Mouse (Mus musculus) urinary bladder, postnatal 10 days (tissue): ENCODE data around the gene Trim7.
"Not testable (repeated sequence)": the region's sequence is repeated elsewhere in the genome, so short reads cannot be mapped to it uniquely, and the experiment has no call there.

Source experiments
- DNase-seq: peaks from one replicate; pipeline ENCODE4 v3.0.0; 2022; ENCODE audit warnings: low spot score

The Trim7 gene

DNA sequence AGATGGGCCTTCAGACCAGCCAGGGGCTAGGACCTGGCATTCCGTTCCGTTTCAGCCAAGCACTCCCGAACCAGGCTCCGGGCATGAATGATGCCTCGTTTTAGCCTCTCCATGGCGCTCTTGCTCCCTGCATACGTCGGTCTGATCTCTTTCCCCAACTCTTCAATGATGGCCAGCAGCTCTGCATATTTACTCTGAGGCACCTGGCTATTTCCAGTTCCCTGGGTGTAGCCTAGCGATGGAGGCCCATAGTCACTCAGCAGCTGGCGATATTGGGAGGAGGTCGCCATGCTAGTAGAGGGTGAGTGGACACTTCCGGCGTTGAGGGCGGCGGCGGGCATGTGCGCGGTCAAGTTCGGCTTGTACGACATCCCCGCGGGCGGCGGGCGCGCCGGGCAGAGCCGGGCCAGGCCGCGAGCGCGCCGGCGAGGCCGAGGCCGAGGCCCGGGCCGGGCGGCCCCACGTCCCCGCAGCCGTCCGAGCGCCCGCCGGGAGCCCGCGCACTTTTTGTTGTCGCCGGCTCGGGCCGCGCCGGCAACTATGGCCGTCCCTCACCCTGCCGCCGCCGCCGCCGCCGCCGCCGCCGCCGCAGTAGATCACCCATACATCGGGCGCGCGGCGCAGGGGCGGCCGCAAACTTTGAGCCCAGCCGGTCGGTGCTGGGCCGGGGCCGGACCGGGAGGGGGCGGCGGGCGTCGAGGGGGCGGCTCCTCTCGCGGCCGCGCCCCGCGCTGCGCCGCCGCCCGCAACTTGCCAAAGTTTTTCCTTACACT, at the start of gene Trim7, which contains the start of gene Gm12184:
TSS of gene Trim7 (plus strand) at position 162 of the 773 bp plus-strand sequence.
TSS of gene Gm12184 (minus strand) at position 677 of the 773 bp plus-strand sequence.
- not testable (repeated sequence) for DNase-seq

DNA sequence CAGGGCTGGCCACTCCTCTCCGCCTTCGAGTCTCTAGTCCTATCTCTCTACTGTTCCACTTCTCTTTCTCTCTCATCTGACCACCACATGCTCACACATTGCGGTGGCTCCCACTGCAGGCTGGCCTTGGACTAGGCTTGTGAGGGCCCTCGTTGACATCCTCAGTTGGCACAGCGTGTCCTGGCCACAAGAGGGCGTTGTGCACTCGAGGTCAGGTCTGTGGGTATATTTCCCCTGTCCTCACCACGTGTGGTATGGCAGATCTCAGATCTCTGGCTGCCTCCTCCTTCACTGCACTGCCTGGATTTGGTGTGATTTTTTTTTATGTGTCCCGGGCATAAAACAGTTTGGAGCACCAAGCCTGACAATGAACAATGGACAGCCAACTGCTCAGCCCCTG, 49.3 kb upstream of the Trim7 start:
- no peak for DNase-seq

DNA sequence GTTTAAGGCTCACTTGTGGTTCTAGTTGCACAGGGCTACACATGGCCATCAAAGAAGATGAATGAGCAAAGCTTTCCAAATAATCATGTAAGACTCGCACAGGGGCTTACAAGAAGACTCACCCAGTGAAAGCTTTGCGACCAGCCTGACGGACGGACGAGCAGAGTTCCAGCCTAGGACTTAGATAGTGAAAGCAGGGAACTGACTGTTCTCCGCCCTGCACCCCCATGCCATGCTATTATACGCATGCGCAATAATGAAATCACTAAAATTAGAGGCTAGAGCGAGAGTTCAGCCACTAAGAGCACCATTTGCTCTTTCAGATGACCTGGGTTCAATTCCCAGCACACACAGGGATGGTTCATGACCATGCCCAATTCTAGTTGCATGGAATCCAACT, 48.6 kb upstream of the Trim7 start:
- DNase-seq = no peak

DNA sequence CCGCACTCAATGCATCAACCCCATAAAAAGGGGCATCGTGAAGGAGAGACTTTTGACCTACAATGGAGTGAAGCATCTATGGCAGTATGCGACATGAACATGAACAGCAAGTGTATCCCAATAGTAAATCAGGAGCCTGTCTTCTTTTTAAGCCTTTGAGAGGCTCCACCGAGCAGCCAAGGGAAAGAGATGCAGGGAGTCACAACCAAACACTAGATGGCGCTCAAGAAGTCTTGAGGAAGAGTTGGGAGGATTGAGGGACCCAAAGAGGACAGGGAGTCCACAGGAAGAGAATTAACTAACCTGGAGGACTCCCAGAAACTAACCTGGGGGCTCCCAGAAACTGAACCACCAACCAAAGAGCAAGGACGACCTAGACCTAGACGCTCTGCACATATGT, 46.5 kb upstream of the Trim7 start:
- DNase-seq = no peak

DNA sequence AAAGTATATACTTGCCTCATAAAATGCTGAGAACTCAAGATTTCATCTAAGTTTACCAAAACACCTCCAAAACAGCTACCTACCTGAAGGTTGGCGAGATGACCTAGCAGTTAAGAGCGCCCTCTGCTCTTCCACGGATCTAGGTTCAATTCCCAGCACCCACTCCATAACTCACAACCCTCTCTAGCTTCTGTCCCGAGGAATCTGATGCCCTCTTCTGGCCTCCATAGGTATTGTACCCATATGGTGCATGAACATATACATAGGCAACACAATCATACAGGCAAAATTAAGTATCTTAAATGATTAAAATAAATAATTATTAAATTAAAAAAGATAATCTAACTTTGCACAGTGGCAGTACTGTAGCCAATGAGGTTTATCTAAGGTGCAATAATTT, 43.7 kb upstream of the Trim7 start:
- no peak for DNase-seq

DNA sequence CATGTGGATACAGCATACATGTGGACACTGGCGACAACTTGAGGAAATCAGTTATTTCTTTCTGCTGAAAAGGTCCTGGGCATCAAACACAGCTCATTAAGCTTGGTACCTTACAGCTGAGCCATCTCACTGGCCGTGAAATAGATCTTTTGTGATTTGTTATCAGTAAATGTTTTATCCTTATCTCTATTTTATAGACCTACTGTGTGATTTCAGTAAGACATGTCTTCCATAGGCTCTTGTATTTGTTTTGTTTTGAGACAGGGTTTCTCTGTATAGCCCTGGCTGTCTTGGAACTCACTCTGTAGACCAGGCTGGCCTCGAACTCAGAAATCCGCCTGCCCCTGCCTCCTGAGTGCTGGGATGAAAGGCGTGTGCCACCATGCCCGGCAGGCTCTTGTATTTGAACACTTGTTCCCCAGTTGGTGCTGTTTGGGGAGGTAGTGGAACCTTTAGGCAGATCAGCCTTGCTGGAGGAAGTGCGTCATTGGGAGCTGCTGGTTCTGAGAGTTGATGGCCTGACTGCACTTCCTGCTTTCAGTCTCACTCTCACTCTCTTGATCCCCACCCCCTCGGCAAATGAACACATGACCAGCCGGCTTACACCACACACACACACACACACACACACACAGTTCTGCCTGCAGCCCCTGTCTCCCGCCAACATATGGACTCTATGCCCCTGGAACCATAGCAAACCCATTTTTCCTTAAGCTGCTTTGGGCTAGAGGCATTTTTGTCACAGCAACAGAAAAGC, 38.3 kb upstream of the Trim7 start:
- DNase-seq = no peak

DNA sequence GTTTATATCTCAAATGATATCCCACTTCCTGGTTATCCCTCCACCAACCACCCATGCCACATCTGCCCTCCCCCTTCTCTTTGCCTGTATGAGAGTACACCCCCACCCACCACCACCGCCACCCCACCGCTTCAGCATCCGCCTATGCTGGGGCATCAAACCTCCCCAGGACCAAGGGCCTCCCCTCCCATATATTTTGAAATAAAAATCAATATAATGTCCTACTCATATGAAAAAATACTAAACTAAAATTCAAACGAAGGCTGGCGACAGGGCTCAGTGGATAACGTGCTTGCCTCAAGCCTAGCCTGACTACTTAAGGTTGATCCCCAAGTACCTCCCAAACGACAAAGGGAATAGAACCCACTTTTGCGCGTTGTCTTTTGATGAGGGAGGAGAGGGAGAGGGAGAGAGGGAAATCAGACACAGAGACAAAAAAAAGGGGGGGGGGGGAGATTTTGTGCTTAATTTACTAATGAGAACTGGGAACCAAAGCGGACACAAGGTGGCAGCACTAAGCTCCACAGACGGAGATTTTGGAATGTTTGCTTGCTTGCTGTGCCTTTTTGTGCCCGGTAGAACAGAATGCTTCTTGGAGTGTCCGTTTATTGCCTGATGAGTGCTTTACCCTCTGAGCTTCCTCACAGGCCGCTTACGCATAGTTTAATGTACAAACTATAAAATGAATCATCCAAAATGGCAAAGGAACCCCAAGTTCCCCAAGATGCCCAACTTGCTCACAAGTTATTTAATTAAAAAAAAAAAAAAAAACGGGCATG, 37.4 kb upstream of the Trim7 start:
- no peak for DNase-seq

DNA sequence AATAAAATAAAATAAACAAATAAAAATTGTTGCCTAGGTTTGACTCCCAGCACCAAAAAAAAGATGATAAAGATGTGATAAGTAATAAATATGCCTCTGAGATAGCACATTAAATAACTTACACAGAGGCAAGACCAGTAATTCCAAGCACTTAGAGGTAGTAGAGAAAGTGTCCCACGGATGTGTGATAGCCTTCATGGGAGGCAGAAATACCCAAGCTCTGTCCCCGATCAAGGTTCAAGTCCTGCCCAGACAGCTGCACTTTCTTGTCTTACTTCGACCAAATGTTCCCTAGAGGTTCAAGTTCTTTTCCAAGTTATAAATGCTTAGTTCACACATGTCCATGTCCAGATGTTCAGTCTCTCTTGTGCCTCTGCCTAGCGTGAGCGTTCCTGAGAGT, 36.7 kb upstream of the Trim7 start:
- DNase-seq = no peak

DNA sequence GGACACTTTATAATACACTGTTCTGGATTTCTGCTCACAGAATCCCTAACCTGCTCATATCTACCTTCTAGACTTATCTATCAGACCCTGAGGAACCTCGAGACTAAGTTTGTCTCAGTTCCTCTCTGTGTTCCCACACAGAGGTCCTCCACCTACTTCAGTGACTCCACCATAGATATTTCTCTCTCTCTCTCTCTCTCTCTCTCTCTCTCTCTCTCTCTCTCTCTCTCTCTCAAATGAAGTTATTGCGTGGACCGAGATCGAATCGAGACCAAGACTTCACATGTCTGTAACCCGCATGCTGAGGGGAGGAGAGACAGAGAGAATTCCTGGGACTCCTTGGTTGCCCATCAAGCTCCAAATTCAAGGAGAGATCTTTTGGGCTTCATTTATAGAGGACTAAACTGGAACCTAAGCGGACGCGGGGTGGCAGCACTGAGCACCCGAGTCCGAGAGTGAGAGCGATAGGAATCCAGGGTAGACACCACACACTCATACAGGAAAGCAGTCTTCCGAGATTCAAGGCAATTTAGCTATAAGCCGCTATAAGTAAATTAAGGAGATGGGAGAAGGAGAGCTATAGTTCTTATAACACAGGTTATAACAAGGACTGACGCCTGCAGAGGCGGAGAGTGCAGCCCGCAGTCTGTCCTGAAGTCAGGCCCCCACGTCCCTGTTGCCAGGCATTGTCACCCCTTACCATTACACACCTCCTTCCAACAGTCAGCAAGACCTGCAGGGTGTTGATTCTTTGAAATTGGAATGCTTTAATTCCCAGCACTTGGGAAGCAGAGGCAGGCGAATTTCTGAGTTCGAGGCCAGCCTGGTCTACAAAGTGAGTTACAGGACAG, 35.7 kb upstream of the Trim7 start:
- peak; percentile 62 for DNase-seq

DNA sequence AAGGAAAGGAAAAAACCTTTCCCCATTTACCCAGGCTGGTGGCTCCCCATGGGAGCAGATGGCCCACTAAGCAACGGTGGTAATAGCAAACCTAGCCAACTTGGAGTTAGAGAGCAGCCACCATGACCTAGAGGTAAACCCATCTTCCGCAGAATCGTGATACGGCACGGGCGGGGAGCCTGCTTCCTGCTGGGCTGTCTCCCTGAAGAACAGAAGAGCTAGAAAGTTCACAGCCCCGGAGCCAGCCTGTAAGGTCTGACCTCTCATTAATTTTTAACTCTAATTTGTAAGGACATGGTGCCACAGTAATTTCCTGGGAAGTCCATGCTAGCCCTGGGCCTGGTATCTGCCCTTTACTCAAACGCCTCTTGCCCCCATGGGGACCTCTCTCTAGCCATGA, 35.0 kb upstream of the Trim7 start:
- no peak for DNase-seq

DNA sequence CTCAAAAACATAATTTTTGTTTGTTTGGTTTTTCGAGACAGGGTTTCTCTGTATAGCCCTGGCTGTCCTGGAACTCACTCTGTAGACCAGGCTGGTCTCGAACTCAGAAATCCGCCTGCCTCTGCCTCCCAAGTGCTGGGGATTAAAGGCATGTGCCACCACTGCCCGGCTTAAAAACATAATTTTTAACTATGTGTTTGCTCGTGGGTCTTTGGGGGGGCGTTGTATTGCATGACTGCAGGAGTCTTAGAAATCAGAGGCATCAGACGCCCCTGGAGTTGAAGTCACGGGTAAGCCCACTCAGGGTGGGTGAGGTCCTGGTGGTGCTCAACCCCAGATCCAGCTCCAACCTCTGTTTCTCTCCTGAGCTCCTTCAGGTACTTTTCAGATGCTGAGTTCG, 34.0 kb upstream of the Trim7 start:
- DNase-seq = not testable (repeated sequence)

DNA sequence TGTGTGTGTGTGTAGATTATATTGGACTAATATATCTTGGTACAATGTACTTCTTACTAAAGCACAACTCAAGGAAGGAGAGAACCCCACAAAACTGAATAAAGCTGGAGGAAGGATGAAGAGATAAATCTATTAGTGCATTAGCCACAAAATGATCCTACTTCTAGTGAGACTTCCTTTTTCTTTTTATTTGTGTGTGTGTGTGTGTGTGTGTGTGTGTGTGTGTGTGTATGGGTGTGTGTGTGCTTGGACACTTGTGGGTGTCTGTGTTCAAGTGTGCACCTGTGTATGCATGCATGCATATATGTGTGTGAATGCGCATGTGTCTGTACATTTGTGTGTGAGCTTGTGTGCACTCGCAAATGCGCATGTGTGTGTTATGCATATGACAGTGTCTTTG, 32.8 kb upstream of the Trim7 start:
- DNase-seq = no peak

DNA sequence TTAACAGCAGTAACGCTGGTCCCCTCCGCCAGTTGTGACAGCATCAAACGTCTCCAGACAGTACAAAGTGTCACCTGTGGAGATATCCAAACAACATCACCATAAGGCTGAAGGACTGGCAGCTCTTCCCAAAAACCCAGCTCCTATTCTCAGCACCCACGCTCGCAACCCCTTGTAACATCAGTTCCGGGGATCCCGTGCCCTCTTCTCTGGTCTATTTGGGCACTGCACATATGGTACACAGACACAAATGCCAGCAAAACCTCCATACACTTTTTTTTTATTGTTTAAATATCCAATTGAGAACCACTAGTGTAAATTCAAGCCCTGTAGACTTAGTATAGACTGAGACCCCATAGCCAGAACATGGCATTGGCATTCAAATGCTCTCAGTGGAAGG, 30.7 kb upstream of the Trim7 start:
- no peak for DNase-seq

DNA sequence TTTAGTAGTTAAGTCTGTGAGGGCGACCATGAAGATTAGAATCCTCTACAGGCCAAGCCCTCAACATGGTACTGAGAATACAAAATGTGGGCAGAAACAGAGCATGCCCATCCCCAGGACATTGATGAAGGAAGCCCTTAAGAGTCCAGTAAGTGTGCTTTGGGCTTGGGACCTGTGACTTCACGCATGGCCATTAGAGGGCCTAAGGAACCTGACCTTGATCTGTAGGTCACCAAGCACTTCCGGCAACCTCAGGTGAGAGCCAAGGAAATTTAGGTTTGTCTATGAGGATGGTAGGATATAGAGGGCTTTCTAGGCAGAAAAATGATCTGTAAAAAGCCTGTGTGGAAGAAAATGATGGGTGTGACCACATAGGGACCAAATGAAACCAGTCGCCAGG, 29.6 kb upstream of the Trim7 start:
- DNase-seq = no peak

DNA sequence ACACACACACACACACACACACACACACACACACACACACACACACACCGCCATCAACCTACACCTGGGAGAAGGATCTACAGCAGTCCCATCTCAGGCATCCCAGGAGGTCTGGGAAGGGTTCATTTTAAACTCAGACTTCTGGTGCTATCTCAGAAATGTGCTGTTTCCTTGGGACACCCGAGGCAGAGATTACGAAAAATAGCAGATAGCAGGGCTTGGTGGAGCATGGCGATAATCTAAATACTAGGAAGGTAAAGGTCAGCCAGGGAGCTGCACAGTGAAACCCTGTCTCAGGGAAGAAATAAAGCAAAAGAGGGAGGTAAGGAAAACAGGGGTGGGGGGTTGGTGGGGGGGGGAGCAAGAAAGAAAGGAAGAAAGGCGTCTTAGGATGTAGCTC, 28.7 kb upstream of the Trim7 start:
- DNase-seq = no peak

DNA sequence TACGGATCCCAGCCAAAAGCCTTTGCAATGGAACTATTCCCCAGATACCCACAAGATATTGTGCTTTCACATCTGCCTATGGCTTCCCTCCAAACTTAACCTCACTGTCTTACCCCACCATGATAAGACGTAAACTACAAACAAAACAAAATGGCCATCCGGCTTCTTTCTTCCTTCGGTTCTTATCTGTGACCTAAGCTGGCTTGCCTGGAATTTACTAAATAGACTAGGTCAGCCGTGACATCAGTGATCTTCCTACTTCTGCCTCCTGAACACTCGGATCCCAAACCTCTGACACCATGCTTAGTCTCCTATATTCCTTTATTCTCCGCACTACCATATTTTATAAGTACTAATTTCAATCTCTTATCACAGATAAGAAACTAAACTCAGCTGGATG, 27.6 kb upstream of the Trim7 start:
- no peak for DNase-seq

DNA sequence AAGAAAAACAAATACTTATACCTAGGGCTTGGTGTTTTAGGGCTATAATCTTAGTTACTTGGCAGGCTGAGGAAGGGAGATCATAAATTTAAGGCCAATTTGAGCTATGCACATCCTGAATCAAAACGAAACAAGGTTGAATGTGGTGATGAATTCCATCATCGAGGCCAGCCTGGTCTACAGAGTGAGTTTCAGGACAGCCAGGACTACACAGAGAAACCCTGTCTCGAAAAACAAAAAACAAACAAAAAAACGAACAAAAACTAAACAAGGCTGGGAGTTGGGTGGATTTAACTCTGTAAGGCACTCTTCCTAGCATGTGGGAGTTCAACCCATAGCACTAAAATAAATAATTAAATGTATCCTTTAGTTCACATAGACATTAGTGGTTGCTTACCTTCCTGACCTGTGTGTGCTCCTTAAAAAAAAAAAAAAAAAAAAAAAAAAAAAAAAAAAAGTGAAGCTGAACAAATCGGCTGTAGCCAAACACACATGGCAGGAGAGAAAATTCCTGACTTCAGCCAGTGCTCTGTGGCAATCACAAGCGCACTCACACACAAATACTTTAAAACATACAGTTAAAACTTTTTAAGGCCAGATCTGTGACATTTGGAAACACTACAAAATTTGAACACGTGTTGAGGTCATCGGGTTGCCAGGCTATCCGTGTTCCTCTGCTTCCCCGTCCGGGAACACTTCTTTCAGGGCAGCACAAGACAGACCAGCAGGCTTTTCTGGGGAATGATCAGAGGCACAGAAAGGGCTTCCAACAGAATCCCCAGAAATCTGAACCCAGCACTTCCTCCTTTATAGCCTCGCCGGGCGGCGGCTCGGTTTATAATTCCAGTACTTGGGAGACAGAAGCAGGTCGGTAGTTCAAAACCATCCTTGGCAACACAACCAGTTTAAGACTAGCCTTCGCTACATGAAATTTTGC, 26.7 kb upstream of the Trim7 start:
- DNase-seq = no peak

DNA sequence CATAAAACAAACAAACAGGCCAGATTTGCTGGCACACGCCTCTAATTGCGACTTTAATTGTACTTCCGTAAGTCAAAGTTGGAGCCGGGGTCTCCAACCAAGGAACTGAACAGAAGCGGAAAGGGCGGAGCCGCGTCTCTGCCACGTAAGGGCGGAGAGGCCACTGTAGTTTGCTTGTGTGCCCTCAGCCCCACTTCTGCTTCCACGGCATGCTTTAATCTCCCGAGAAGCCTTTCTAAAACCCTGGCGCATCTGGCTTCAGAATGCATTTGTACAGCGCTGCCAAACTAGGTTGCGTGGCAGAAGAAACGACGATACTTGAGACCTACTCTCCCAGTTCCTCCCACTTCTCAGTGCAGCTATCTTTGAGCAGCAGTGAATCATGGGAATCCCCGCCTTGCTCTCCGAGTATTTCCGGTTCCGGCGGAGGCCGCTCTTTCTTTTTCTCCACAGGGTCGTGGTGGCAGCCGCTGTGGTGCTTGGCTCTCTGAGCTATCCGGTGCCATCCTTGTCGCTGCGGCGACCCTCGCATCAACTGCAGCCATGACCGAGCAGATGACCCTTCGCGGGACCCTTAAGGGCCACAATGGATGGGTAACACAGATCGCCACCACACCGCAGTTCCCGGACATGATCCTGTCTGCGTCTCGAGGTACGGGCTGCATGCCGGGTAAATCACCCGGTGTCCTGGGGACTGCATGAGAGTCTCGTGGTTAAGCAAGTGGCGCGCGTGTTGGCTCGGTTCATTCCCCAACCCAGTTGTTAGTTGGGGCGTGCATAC, 25.8 kb upstream of the Trim7 start, which contains the start of gene Rack1:
TSS of gene Rack1 (plus strand) at position 412 of the 781 bp plus-strand sequence.
- DNase-seq = peak; percentile 48

DNA sequence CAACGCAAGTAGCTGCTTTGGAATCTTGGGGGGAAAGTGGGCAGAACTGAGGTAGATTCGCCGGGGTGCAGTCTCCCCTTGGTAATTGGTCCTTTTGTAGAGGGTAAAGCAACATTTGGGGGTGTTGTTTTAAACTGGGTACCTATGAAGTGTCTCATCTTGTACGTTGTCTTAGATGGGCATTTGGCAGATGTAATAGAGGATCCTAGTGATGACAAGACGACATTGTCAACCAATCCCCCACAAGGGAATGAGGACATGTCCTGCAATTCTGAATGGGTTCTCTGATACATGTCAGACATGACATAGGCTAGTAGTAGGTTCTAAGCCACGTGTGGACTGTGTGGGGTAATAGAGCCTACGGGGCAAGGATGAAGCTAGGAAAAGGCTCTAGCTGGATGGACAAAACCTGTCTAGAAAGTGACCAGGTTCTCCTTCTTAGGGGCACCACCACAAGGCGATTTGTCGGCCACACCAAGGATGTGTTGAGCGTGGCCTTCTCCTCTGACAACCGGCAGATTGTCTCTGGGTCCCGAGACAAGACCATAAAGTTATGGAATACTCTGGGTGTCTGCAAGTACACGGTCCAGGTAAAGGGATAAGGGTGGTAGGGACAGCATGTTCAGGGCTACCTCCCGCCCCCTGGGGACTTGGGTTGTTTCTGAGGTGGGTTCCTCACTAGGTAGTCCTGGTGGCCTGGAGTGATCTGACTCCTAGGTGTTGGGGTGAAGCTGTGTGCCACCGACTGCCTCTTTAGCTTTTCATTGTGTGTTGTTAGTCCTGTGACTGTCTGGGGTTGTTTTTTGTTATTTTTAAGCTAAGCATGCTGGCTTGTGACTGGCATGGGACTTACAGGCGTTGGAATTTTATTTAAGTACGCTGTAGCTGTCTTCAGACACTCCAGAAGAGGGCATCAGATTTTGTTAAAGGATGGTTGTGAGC, 23.8 kb upstream of the Trim7 start:
- no peak for DNase-seq
